Mouse (Mus musculus) ZHBTc4 (cell line): Measurements from ENCODE around the gene A930018P22Rik.
"Not testable (repeated sequence)": the region's sequence is repeated elsewhere in the genome, so short reads cannot be mapped to it uniquely, and the experiment has no call there.

ENCODE experiments used
- DNase-seq: peaks from one replicate; pipeline ENCODE4 v3.0.0-alpha.2; 2011; ENCODE audit warnings: low read depth, low spot score

The A930018P22Rik gene

GRCm38 (mm10) chr2:104117173-104117572 is 5.4 kb upstream of the A930018P22Rik start:
- DNase-seq: not testable (repeated sequence)

DNA sequence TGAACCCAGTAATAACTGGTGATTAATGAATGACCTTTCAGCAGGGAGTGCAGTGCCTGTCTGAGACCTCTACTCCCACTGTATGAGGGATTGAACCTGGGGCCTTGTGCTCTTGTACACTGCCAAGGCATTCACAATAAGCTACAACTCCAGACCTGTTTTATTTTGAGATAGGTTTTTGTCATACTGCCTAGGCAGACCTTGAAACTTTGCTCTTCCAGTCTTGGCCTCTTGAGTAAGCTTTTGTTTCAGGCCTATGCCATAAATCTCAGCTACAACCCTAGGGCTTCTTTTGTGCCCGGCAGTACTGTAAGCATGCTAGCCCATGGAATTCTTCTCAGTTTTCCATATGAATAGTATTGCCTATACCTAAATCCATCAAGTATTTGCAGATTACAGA is 3.5 kb upstream of the A930018P22Rik start:
- no peak for DNase-seq

- DNase-seq: no peak
These were observed 2.3 kb upstream of the A930018P22Rik start for GRCm38 (mm10) chr2:104120312-104120711.

DNA sequence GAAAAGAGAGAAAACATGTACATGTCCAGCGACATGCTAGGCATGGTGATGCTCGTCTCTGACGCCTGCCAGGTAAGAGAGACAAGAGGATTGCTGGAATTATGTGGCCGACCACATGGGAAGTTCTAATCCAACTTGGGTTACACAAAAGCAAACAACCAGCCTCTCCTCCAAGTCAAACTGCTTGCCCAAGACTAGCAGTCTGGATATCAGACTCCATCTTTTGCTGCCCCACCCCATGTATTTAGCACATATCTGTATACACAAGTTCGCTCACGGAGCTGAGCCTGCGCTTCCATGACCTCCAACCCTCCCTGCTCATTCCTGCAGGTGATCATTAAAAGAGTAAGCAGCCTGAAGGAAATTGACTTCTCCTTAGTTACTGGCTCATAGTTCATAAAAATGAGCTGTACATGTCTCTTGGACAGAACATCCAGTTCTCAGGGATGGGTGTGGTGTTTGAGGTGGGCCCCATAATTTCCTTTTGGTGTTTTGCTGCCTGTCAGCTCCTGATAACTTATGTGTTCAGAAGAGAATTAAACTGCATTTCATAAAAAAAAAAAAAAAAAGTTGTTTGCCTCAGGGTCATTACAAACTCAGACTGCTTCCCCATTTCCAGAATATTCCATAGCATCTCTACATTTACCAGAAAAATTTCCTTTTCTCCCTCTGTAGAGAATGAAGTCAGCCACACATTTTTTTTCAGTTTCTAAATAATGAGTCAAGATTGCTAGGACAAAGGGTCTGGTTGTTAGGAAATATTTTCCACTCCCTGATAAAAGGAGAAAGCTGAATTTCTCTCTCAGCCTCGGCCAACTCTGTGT is 676 bp upstream of the A930018P22Rik start:
- peak; percentile 18 for DNase-seq

DNA sequence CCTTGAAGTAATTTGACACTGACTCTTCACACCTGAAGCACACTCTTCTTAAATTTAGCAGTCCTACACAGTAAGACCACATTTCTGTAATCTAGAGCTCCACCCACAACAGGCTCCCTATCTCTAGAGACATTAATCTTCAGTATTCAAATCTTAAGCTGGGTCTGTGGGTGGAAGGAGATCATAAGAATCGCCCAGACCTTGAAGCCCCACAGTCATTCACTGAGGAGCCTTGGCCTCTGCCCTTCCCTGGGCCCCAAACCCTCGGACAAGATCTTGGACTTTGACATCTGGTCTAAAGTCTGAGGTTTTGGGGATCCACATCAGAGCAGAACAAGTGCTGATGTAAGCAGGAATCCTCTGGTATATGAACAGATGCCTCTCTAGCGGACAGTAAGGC is 971 bp downstream of the A930018P22Rik start:
- DNase-seq: no peak

DNA sequence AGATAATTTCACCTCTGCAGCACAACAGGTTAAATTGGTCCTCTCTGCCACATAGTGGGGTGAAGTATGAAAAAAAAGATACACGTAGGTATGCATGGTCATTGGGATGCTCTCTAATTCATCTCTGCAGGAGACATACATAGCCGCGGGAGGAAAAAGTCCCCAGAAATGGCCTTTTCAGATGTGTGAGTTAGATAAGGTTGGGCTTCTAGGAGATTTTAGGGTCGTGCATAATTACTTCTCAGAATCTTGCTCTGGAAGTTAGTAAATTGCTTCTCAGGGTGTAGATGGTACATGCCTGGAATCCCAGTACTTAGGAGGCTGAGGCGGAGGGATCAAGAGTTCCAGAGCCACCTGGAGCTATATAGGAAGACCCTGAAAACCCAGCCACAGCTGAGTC is 1.5 kb downstream of the A930018P22Rik start:
- no peak for DNase-seq

DNA sequence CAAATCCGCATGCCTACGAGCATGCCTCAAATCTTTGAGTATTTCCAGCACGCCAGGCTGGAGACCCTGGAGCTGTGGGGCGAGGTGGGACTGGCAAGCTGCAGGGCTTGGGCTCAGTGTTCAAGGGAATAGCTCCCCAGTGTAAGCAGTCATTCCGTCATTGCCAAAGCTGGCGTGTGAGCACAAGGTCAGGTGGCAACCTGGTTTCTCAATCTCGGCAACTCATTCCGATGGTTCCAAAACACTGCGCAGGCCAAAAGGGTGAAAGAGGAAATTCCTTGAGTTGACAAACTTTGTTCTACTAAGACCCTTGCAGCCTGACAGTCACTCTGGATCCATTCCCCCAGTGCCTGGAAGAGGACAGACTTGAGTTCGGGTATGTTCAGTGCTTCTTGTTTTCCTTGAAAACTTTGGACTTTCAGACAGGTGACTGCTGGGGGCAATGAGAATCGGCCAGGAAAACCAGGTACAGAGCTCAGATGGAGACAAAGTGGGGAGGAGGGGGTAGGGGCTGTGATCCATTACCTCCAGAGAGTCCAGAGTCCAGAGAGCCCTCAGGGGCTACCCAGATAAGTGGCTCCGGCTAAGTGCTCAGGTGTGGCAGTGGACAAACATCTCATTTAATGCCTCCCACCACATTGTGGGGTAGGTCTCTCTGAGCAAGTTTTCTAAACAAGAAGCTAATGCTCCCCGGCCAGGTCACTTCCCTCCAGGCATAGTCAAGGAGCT is 6.4 kb downstream of the A930018P22Rik start:
- no peak for DNase-seq

DNA sequence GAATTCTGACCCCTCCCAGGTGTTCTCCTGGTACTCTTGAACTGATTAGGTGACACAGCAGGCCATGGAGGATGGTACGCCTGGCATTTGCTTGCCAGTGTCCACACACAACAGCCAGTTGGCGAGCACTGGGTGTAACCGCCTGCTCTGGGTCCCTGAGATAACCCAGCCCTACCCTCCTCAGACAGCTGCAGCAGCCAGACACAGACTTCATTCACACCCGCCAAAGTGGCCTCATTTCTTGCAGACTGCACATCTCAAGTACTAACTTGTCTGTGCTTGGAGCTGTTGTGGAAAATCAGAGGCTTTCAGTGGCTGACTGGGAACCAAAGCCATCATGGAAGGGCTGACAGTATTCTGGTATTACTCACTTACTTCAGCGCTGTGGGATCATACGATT is 7.6 kb downstream of the A930018P22Rik start:
- DNase-seq: no peak

GRCm38 (mm10) chr2:104130969-104131368 is 8.4 kb downstream of the A930018P22Rik start:
- no peak for DNase-seq

GRCm38 (mm10) chr2:104132266-104132859 is 9.8 kb downstream of the A930018P22Rik start:
- DNase-seq: no peak

- peak; percentile 35 for DNase-seq
These were observed 10.7 kb downstream of the A930018P22Rik start for GRCm38 (mm10) chr2:104133042-104133810.

- peak; percentile 92 for DNase-seq
These were observed 11.8 kb downstream of the A930018P22Rik start for GRCm38 (mm10) chr2:104134150-104135056.

DNA sequence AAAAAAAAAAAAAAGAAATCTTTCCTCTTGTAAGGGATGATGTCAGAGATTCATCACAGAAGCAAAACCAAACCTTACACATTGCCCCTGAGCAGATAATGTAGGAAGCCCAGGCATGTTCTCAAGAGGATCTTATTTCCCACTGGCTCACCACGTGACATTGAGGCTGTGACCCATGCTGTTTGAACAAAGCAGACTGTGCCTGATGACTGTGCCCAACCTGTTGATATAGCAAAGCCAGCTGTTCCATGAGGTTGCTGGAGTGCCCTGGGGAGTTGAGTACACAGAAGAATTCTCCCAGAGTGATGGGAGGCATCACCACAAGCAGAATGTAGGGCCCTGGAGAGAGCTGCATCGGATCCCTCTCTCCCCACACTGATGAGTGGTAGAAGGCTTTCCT is 13.4 kb downstream of the A930018P22Rik start:
- DNase-seq: no peak

GRCm38 (mm10) chr2:104142140-104142539 is 19.6 kb downstream of the A930018P22Rik start:
- no peak for DNase-seq

GRCm38 (mm10) chr2:104144004-104144403 is 21.4 kb downstream of the A930018P22Rik start:
- no peak for DNase-seq

- peak; percentile 94 for DNase-seq
These were observed 23.4 kb downstream of the A930018P22Rik start for GRCm38 (mm10) chr2:104145983-104146382.

- no peak for DNase-seq
These were observed 25.5 kb downstream of the A930018P22Rik start for GRCm38 (mm10) chr2:104147910-104148561.

GRCm38 (mm10) chr2:104150608-104151397 is 28.2 kb downstream of the A930018P22Rik start:
- DNase-seq: no peak

- no peak for DNase-seq
These were observed 30.8 kb downstream of the A930018P22Rik start for GRCm38 (mm10) chr2:104153345-104153744.
